Mouse (Mus musculus): ENCODE data around the gene Srsf3. TPM values are rescaled to one million over a fixed set of nuclear protein-coding genes. Genes with fewer than 3 reads are reported as not detected.

Gene Srsf3
- polyA plus RNA-seq, 1 experiment from 2014 or later, result 879 TPM

DNA sequence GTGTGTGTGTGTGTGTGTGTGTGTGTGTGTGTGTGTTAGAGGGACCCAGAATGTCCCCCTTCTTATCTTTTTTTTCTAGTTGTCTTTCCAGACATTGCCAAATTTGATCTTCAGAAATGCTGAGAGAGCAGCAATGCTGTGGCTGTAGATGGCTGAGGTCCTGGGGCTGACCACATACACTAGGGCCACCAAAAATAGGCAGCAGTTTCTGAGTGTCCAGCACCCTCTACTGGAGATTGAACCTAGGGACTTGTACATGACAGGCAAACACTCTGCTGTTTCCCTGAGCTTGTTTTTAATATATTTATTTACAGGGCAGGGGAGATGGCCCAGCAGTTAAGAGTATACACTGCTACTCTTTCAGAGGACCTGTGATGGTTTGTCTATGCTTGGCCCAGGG is 12.0 kb upstream of the Srsf3 start:
- Histone ChIP-seq H3K4me1 (ENCODE audit: control insufficient read depth, insufficient read depth, low read length) (0 out of 2 replicates have a peak, but pooled peaks cover 3% of the 10 kb centered on the region), H3K27me3 (ENCODE audit: control insufficient read depth, insufficient read depth, low read length) (no peaks in the 10 kb centered on the region), H3K9ac (ENCODE audit: low read length) (no peak overlapping the region), H3K9me3 (ENCODE audit: control insufficient read depth, low read length) (no peaks in the 10 kb centered on the region), H3K4me3 (ENCODE audit: low read depth, low read length) (no peak overlapping the region), H3K36me3 (ENCODE audit: control insufficient read depth, insufficient read depth, low read length) (no peaks in the 10 kb centered on the region), H3K4me2 (ENCODE audit: low read depth, severe bottlenecking) (no peak overlapping the region), H3K27ac (replicated peaks; ENCODE audit: low read depth, low read length) (no peak overlapping the region)
- DNase-seq (ENCODE audit: low spot score) (no peak), ATAC-seq (ENCODE audit: insufficient number of reproducible peaks, low FRiP score, low TSS enrichment, low read depth) (no peak)

DNA sequence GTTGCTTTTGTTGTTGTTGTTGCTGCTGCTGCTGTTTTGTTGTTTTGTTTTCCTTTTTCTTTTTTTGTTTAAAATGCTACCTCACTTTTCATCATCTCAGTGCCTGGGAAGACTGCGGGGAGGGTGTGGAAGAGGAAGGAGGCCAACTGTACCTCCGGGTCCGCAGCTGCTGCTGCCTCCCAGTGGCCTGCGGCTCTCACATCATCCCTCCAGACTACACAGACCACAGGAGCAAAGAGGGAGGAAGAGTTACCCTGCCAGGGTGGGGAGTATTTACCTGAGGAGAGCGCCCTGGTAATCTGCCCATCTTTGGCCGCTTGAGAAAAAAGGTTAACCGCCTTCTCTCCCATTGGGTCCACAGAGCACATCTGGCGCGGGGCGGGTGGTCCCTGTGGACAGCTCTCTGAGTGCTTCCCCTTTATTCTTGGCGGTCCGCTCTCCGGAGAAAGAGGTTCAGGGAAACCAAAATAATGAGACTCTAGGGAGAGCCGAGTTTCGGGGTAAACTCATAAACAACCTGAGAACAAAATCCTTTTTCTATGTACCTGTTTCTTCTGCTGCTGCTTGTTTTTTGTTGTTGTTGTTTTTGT is 10.1 kb upstream of the Srsf3 start:
- Histone ChIP-seq H3K9me3 (ENCODE audit: control insufficient read depth, low read length) (no peaks in the 10 kb centered on the region), H3K4me1 (ENCODE audit: control insufficient read depth, insufficient read depth, low read length) (0 out of 2 replicates have a peak, but pooled peaks cover 3% of the 10 kb centered on the region), H3K36me3 (ENCODE audit: control insufficient read depth, insufficient read depth, low read length) (no peaks in the 10 kb centered on the region), H3K9ac (ENCODE audit: low read length) (no peak overlapping the region), H3K4me2 (ENCODE audit: low read depth, severe bottlenecking) (no peak overlapping the region), H3K4me3 (ENCODE audit: low read depth, low read length) (no peak overlapping the region), H3K27ac (replicated peaks; ENCODE audit: low read depth, low read length) (no peak overlapping the region), H3K27me3 (ENCODE audit: control insufficient read depth, insufficient read depth, low read length) (no peaks in the 10 kb centered on the region)
- DNase-seq (ENCODE audit: low spot score) (no peak), ATAC-seq (ENCODE audit: insufficient number of reproducible peaks, low FRiP score, low TSS enrichment, low read depth) (no peak)
- WGBS, result 22% methylated on average over 15 of the region's 15 CpGs

- H3K4me3 ChIP-seq (ENCODE audit: low read depth, low read length), result no peak overlapping the region
- DNase-seq (ENCODE audit: low spot score) (no peak), ATAC-seq (ENCODE audit: insufficient number of reproducible peaks, low FRiP score, low TSS enrichment, low read depth) (no peak)
- no peak overlapping the region for H3K4me2 ChIP-seq (ENCODE audit: low read depth, severe bottlenecking)
- H3K27me3 ChIP-seq (ENCODE audit: control insufficient read depth, insufficient read depth, low read length), result no peaks in the 10 kb centered on the region
- H3K4me1 ChIP-seq (ENCODE audit: control insufficient read depth, insufficient read depth, low read length), result 0 out of 2 replicates have a peak, but pooled peaks cover 3% of the 10 kb centered on the region
- no peaks in the 10 kb centered on the region for H3K36me3 ChIP-seq (ENCODE audit: control insufficient read depth, insufficient read depth, low read length)
- 89% methylated on average over 6 of the region's 6 CpGs for WGBS
- no peak overlapping the region for H3K9ac ChIP-seq (ENCODE audit: low read length)
- H3K9me3 ChIP-seq (ENCODE audit: control insufficient read depth, low read length), result no peaks in the 10 kb centered on the region
- H3K27ac ChIP-seq (replicated peaks; ENCODE audit: low read depth, low read length), result no peak overlapping the region
Measured at GRCm38 (mm10) chr17:29023346-29023745, 9.1 kb upstream of the Srsf3 start.

GRCm38 (mm10) chr17:29024047-29024892 is 8.2 kb upstream of the Srsf3 start:
- H3K27me3 ChIP-seq (ENCODE audit: control insufficient read depth, insufficient read depth, low read length), result no peaks in the 10 kb centered on the region
- no peak overlapping the region for H3K4me3 ChIP-seq (ENCODE audit: low read depth, low read length)
- H3K4me2 ChIP-seq (ENCODE audit: low read depth, severe bottlenecking), result no peak overlapping the region
- H3K4me1 ChIP-seq (ENCODE audit: control insufficient read depth, insufficient read depth, low read length), result 0 out of 2 replicates have a peak, but pooled peaks cover 3% of the 10 kb centered on the region
- H3K9ac ChIP-seq (ENCODE audit: low read length), result no peak overlapping the region
- no peak for DNase-seq (ENCODE audit: low spot score)
- H3K36me3 ChIP-seq (ENCODE audit: control insufficient read depth, insufficient read depth, low read length), result no peaks in the 10 kb centered on the region
- no peaks in the 10 kb centered on the region for H3K9me3 ChIP-seq (ENCODE audit: control insufficient read depth, low read length)
- 65% methylated on average over 22 of the region's 22 CpGs for WGBS
- H3K27ac ChIP-seq (replicated peaks; ENCODE audit: low read depth, low read length), result no peak overlapping the region
- ATAC-seq (ENCODE audit: insufficient number of reproducible peaks, low FRiP score, low TSS enrichment, low read depth), result no peak

GRCm38 (mm10) chr17:29024896-29025565 is 7.4 kb upstream of the Srsf3 start:
- H3K9me3 ChIP-seq (ENCODE audit: control insufficient read depth, low read length), result no peaks in the 10 kb centered on the region
- no peaks in the 10 kb centered on the region for H3K36me3 ChIP-seq (ENCODE audit: control insufficient read depth, insufficient read depth, low read length)
- no peak overlapping the region for H3K4me2 ChIP-seq (ENCODE audit: low read depth, severe bottlenecking)
- DNase-seq (ENCODE audit: low spot score) (no peak), ATAC-seq (ENCODE audit: insufficient number of reproducible peaks, low FRiP score, low TSS enrichment, low read depth) (no peak)
- H3K27ac ChIP-seq (replicated peaks; ENCODE audit: low read depth, low read length), result no peak overlapping the region
- no peaks in the 10 kb centered on the region for H3K27me3 ChIP-seq (ENCODE audit: control insufficient read depth, insufficient read depth, low read length)
- H3K4me1 ChIP-seq (ENCODE audit: control insufficient read depth, insufficient read depth, low read length), result 0 out of 2 replicates have a peak, but pooled peaks cover 3% of the 10 kb centered on the region
- WGBS, result 21% methylated on average over 10 of the region's 10 CpGs
- H3K4me3 ChIP-seq (ENCODE audit: low read depth, low read length), result no peak overlapping the region
- no peak overlapping the region for H3K9ac ChIP-seq (ENCODE audit: low read length)

- Histone ChIP-seq H3K9ac (ENCODE audit: low read length) (no peak overlapping the region), H3K4me2 (ENCODE audit: low read depth, severe bottlenecking) (no peak overlapping the region), H3K36me3 (ENCODE audit: control insufficient read depth, insufficient read depth, low read length) (no peaks in the 10 kb centered on the region), H3K9me3 (ENCODE audit: control insufficient read depth, low read length) (no peaks in the 10 kb centered on the region), H3K27me3 (ENCODE audit: control insufficient read depth, insufficient read depth, low read length) (no peaks in the 10 kb centered on the region), H3K4me3 (ENCODE audit: low read depth, low read length) (no peak overlapping the region), H3K4me1 (ENCODE audit: control insufficient read depth, insufficient read depth, low read length) (peaks cover 8% of the 10 kb centered on the region; the same call in 1 of the 2 replicates), H3K27ac (replicated peaks; ENCODE audit: low read depth, low read length) (no peak overlapping the region)
- ATAC-seq (ENCODE audit: insufficient number of reproducible peaks, low FRiP score, low TSS enrichment, low read depth), result no peak
- WGBS, result 57% methylated on average over 5 of the region's 5 CpGs
- no peak for DNase-seq (ENCODE audit: low spot score)
Measured at GRCm38 (mm10) chr17:29026652-29027356, 5.6 kb upstream of the Srsf3 start.

DNA sequence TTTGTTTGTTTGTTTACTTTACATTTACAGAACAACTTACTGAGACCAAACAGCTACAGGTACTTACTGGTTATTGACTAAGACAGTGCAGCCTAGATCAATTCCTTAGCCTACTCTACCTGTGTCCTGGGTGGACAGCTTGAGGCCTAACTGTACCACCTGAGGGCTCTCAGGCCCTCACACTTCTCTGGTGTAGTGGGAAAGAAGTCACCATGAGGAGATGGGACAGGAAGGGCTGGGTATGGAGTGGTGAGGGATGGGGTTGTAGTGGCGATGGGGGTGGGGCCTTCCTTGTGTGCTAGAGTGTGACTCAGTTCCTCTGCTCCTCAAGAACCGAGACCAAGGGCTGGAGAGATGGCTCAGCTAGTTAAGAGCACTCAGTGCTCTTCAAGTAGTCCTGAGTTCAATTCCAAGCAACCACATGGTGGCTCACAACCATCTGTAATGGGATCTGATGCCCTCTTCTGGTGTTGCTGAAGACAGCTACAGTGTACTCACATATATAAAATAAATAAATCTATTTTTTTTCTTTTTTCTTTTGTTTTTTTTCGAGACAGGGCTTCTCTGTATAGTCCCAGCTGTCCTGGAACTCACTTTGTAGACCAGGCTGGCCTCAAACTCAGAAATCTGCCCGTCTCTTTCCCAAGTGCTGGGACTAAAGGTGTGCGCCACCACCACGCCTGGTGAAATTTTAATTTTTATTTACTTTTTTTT is 1.9 kb upstream of the Srsf3 start:
- Histone ChIP-seq H3K36me3 (ENCODE audit: control insufficient read depth, insufficient read depth, low read length) (no peaks in the 10 kb centered on the region), H3K4me2 (ENCODE audit: low read depth, severe bottlenecking) (no peak overlapping the region), H3K27ac (replicated peaks; ENCODE audit: low read depth, low read length) (no peak overlapping the region), H3K9me3 (ENCODE audit: control insufficient read depth, low read length) (no peaks in the 10 kb centered on the region), H3K4me1 (ENCODE audit: control insufficient read depth, insufficient read depth, low read length) (peaks cover 6% of the 10 kb centered on the region), H3K9ac (ENCODE audit: low read length) (no peak overlapping the region), H3K27me3 (ENCODE audit: control insufficient read depth, insufficient read depth, low read length) (no peaks in the 10 kb centered on the region), H3K4me3 (ENCODE audit: low read depth, low read length) (no peak overlapping the region)
- DNase-seq (ENCODE audit: low spot score), result no peak
- 90% methylated on average over 6 of the region's 6 CpGs for WGBS
- ATAC-seq (ENCODE audit: insufficient number of reproducible peaks, low FRiP score, low TSS enrichment, low read depth), result no peak

Measured in limb, embryonic 11.5 days (tissue).